Comparison of ENCODE assay signal across 8 mouse cellular contexts in genomic region chrX:95443390-95443789, GRCm38 (mm10). TPM values are rescaled to one million over a fixed set of nuclear protein-coding genes. Genes with fewer than 3 reads are reported as not detected.
A peak's percentile ranks its signal among the peaks of the same experiment; 100 is the strongest.
DNase-seq lines count a peak whose midpoint lies in the region; ATAC-seq and TF ChIP-seq lines count a peak whose summit lies in the region.

No protein-coding gene starts in this region.

- H3K9ac ChIP-seq in forebrain, postnatal 0 days = peak overlapping the region; percentile 70
- H3K9ac ChIP-seq in limb, embryonic 13.5 days = peak overlapping the region; percentile 66

- H3K4me1 ChIP-seq in kidney, adult 2 months (ENCODE audit: control insufficient read depth, insufficient read depth, low read length) = no peaks in the 10 kb centered on the region; the same call in 1 of the 2 replicates
- peaks cover 10% of the 10 kb centered on the region for H3K4me1 ChIP-seq in bone marrow macrophage, adult 2 months (ENCODE audit: control insufficient read depth, insufficient read depth, low read length)
- H3K4me1 ChIP-seq in forebrain, postnatal 0 days (ENCODE audit: insufficient read depth) = 0 out of 2 replicates have a peak, but pooled peaks cover 6% of the 10 kb centered on the region
- 0 out of 2 replicates have a peak, but pooled peaks cover 10% of the 10 kb centered on the region for H3K4me1 ChIP-seq in limb, embryonic 13.5 days
- peaks cover 4% of the 10 kb centered on the region; the same call in 1 of the 2 replicates for H3K4me1 ChIP-seq in small intestine, adult 2 months (ENCODE audit: control insufficient read depth, insufficient read depth, insufficient read length, low read length)

- whole genome bisulfite sequencing in kidney, adult 2 months = 31% methylated on average over 12 of the region's 12 CpGs
- WGBS in forebrain, postnatal 0 days = 30% methylated on average over 12 of the region's 12 CpGs
- 28% methylated on average over 12 of the region's 12 CpGs for WGBS in limb, embryonic 13.5 days
- 35% methylated on average over 12 of the region's 12 CpGs for WGBS in small intestine, adult 2 months

- no peak overlapping the region for H3K27ac ChIP-seq in kidney, adult 2 months (ENCODE audit: insufficient read depth, low read depth, low read length)
- H3K27ac ChIP-seq in bone marrow macrophage, adult 2 months (ENCODE audit: insufficient read depth, low read depth, low read length) = no peak overlapping the region
- H3K27ac ChIP-seq in forebrain, postnatal 0 days (ENCODE audit: low read depth, low read length) = 0 out of 2 replicates have a peak overlapping the region, but pooled peaks have one; percentile 81
- H3K27ac ChIP-seq in limb, embryonic 13.5 days = no peak overlapping the region; the same call in 1 of the 2 replicates
- peak overlapping the region; percentile 37; the same call in 1 of the 2 replicates for H3K27ac ChIP-seq in small intestine, adult 2 months (ENCODE audit: insufficient read depth, low read depth, low read length)

- intact Hi-C loops in gastrocnemius, postnatal 36 days (cut with DNase I) = no loop called here

- H3K27me3 ChIP-seq in kidney, adult 2 months (replicated peaks; ENCODE audit: control insufficient read depth, insufficient read depth, low read length) = no peaks in the 10 kb centered on the region
- no peaks in the 10 kb centered on the region for H3K27me3 ChIP-seq in forebrain, postnatal 0 days (ENCODE audit: insufficient read depth, low read length)
- H3K27me3 ChIP-seq in limb, embryonic 13.5 days = no peaks in the 10 kb centered on the region; the same call in 1 of the 2 replicates
- H3K27me3 ChIP-seq in small intestine, adult 2 months (ENCODE audit: control insufficient read depth, insufficient read depth, low read length) = no peaks in the 10 kb centered on the region

- DNase-seq in kidney, adult 2 months = no peak
- DNase-seq in kidney, postnatal 25 days = no peak
- peak; percentile 13 for DNase-seq in forebrain, postnatal 0 days
- no peak for DNase-seq in gastrocnemius, postnatal 36 days
- DNase-seq in right cerebral cortex, postnatal 36 days (ENCODE audit: low spot score in 2 of 2) = no peak

- H3K4me2 ChIP-seq in forebrain, postnatal 0 days (ENCODE audit: low read depth) = peak overlapping the region; percentile 59
- H3K4me2 ChIP-seq in limb, embryonic 13.5 days (replicated peaks) = peak overlapping the region; percentile 67

- no peak for ATAC-seq in forebrain, postnatal 0 days
- no peak for ATAC-seq in limb, embryonic 13.5 days (ENCODE audit: low FRiP score, low read depth)

- no peak for TF ChIP-seq POLR2A in kidney, adult 2 months (IDR thresholded peaks at IDR 0.05; ENCODE audit: low read depth, low read length)
- no peak for TF ChIP-seq POLR2A in bone marrow macrophage, adult 2 months (IDR thresholded peaks at IDR 0.05; ENCODE audit: borderline replicate concordance, low read depth, low read length)
- TF ChIP-seq POLR2A in small intestine, adult 2 months (IDR thresholded peaks at IDR 0.05; ENCODE audit: low read depth, low read length) = no peak

- H3K9me3 ChIP-seq in forebrain, postnatal 0 days (ENCODE audit: low read length) = no peaks in the 10 kb centered on the region
- no peaks in the 10 kb centered on the region for H3K9me3 ChIP-seq in limb, embryonic 13.5 days

- no peak for TF ChIP-seq CTCF in kidney, adult 2 months (conservative IDR thresholded peaks at IDR 0.05; ENCODE audit: insufficient read depth, insufficient read length, low read depth, low read length)
- no peak for TF ChIP-seq CTCF in bone marrow macrophage, adult 2 months (IDR thresholded peaks at IDR 0.05; ENCODE audit: low read depth, low read length)
- TF ChIP-seq CTCF in forebrain, postnatal 0 days (IDR thresholded peaks at IDR 0.05; ENCODE audit: low read depth) = no peak
- no peak for TF ChIP-seq CTCF in small intestine, adult 2 months (IDR thresholded peaks at IDR 0.05; ENCODE audit: extremely low read depth, insufficient read length, insufficient replicate concordance, low read depth, low read length)

- peak overlapping the region; percentile 13 for H3K4me3 ChIP-seq in kidney, adult 2 months (ENCODE audit: insufficient read depth, low read depth, low read length)
- H3K4me3 ChIP-seq in bone marrow macrophage, adult 2 months (ENCODE audit: insufficient read depth, low read length) = peak overlapping the region; percentile 86
- H3K4me3 ChIP-seq in forebrain, postnatal 0 days (ENCODE audit: low read depth, low read length) = peak overlapping the region; percentile 50
- peak overlapping the region; percentile 55 for H3K4me3 ChIP-seq in limb, embryonic 13.5 days
- H3K4me3 ChIP-seq in small intestine, adult 2 months (ENCODE audit: low read depth, low read length) = peak overlapping the region; percentile 35

- no peaks in the 10 kb centered on the region for H3K36me3 ChIP-seq in kidney, adult 2 months (ENCODE audit: control insufficient read depth, insufficient read depth, low read length)
- no peaks in the 10 kb centered on the region for H3K36me3 ChIP-seq in forebrain, postnatal 0 days (ENCODE audit: insufficient read depth)
- no peaks in the 10 kb centered on the region for H3K36me3 ChIP-seq in limb, embryonic 13.5 days
- H3K36me3 ChIP-seq in small intestine, adult 2 months (ENCODE audit: control insufficient read depth, insufficient read depth, low read length) = no peaks in the 10 kb centered on the region

RNA-seq across cellular contexts. Expression of gene Amer1, which starts 1.3 kb away (rescaled TPM):
- polyA plus RNA-seq in kidney, adult 2 months (2012; rRNA removed) = 1.8 TPM in 2 replicates
- 3.2 and 3.7 TPM in 2 replicates for polyA plus RNA-seq in bone marrow macrophage, adult 2 months (2012; ENCODE audit: insufficient read depth, insufficient read length, missing spikeins)
- 16.8 and 18.1 TPM in 2 replicates for total RNA-seq in forebrain, postnatal 0 days (2014; rRNA removed)
- 7.1 and 11.3 TPM in 2 replicates for polyA plus RNA-seq in forebrain, postnatal 0 days (2015; fragmentation: Nextera tagmentation; extraction: Ambion mirVana)
- polyA plus RNA-seq in limb, embryonic 13.5 days (2015; fragmentation: Nextera tagmentation; extraction: Ambion mirVana) = 14.6 and 15.7 TPM in 2 replicates
- 0.39 and 0.62 TPM in 2 replicates for polyA plus RNA-seq in small intestine, adult 2 months (2012; rRNA removed)
- total RNA-seq in gastrocnemius, postnatal 36 days (2021) = 1 to 10 TPM; 4.1 to 4.2 TPM

Comparison
In these comparisons a context has a peak if more than half of its experiments do, and no peak if none do; other contexts are left out.
1. H3K27ac ChIP-seq: peak in forebrain, postnatal 0 days (single experiment) and small intestine, adult 2 months (single experiment); none in kidney, adult 2 months (single experiment), bone marrow macrophage, adult 2 months (single experiment) and limb, embryonic 13.5 days (single experiment).
2. H3K4me3 ChIP-seq: peak in every context shown above with its lines; median percentile 86 in bone marrow macrophage, adult 2 months; 55 in limb, embryonic 13.5 days; 50 in forebrain, postnatal 0 days; 35 in small intestine, adult 2 months; 13 in kidney, adult 2 months.